In genomic region chr1:176823889-176824288, GRCm38 (mm10) we compare ENCODE assay signal across 16 mouse cellular contexts. TPM values are rescaled to one million over a fixed set of nuclear protein-coding genes. Genes with fewer than 3 reads are reported as not detected.
DNase-seq lines count a peak whose midpoint lies in the region; ATAC-seq and TF ChIP-seq lines count a peak whose summit lies in the region.
"Had no signal": no experiment of that assay in that cellular context is flagged by ENCODE, and none has a peak within 500 bp of the region (broad histone marks: within the 10 kb centered on the region; RNA-seq: fewer than 3 reads in every experiment).

No protein-coding gene starts in this region.

- no peaks in the 10 kb centered on the region for H3K27me3 ChIP-seq in heart, embryonic 10.5 days (ENCODE audit: insufficient read depth, poor library complexity, severe bottlenecking)
- H3K27me3 ChIP-seq in lung, postnatal 0 days (replicated peaks; ENCODE audit: insufficient read depth, low read length): no peaks in the 10 kb centered on the region
- H3K27me3 ChIP-seq: embryonic facial prominence, embryonic 13.5 days; hindbrain, embryonic 13.5 days; liver, embryonic 13.5 days; midbrain, embryonic 13.5 days; stomach, embryonic 15.5 days had no signal

- H3K4me3 ChIP-seq in heart, embryonic 10.5 days: no peak overlapping the region
- H3K4me3 ChIP-seq in lung, postnatal 0 days (ENCODE audit: low read depth, low read length): no peak overlapping the region
- H3K4me3 ChIP-seq: embryonic facial prominence, embryonic 13.5 days; hindbrain, embryonic 13.5 days; liver, embryonic 13.5 days; midbrain, embryonic 13.5 days; stomach, embryonic 15.5 days had no signal

- ATAC-seq in lung, postnatal 0 days: peak; percentile 23; the same call in 1 of the 2 replicates
- peak; percentile 35 for ATAC-seq in granulocyte monocyte progenitor cell, adult 5-6 weeks (replicated peaks; ENCODE audit: poor library complexity, severe bottlenecking)
- ATAC-seq in neutrophil, adult 5-6 weeks (ENCODE audit: extremely low read depth, insufficient number of reproducible peaks, low FRiP score, poor library complexity, severe bottlenecking): peak; percentile 43; the same call in 1 of the 2 replicates
- ATAC-seq: midbrain, embryonic 13.5 days had no signal

- 53% methylated on average over 8 of the region's 8 CpGs for WGBS in heart, embryonic 10.5 days
- WGBS in lung, postnatal 0 days: 62% methylated on average over 8 of the region's 8 CpGs

- H3K4me2 ChIP-seq in lung, postnatal 0 days (replicated peaks; ENCODE audit: low read depth, low read length): no peak overlapping the region
- H3K4me2 ChIP-seq: embryonic facial prominence, embryonic 13.5 days; hindbrain, embryonic 13.5 days; liver, embryonic 13.5 days; midbrain, embryonic 13.5 days; stomach, embryonic 15.5 days had no signal

- no peak overlapping the region for H3K9ac ChIP-seq in lung, postnatal 0 days (replicated peaks; ENCODE audit: low read depth)
- H3K9ac ChIP-seq: embryonic facial prominence, embryonic 13.5 days; hindbrain, embryonic 13.5 days; liver, embryonic 13.5 days; midbrain, embryonic 13.5 days; stomach, embryonic 15.5 days had no signal

- DNase-seq in heart, embryonic 10.5 days (ENCODE audit: low spot score): no peak
- DNase-seq in heart, postnatal 14 days: no peak
- DNase-seq in lung, postnatal 0 days (ENCODE audit: low spot score): peak; percentile 30
- no peak for DNase-seq in lung, postnatal 14 days
- no peak for DNase-seq in left cerebral cortex, adult 9 months (ENCODE audit: low spot score in 2 of 2)
- DNase-seq in kidney, postnatal 10 days: no peak
- DNase-seq: cerebellum, postnatal 14 days; kidney, adult 8-10 months; liver, embryonic 13.5 days; thymus, postnatal 25 days had no signal

- H3K4me1 ChIP-seq in heart, embryonic 10.5 days: peaks cover 61% of the 10 kb centered on the region
- no peaks in the 10 kb centered on the region for H3K4me1 ChIP-seq in lung, postnatal 0 days (ENCODE audit: insufficient read depth, low read depth, low read length)
- H3K4me1 ChIP-seq: embryonic facial prominence, embryonic 13.5 days; stomach, embryonic 15.5 days had no signal

- peak overlapping the region; percentile 77 for H3K27ac ChIP-seq in heart, embryonic 10.5 days
- H3K27ac ChIP-seq in lung, postnatal 0 days (ENCODE audit: low read length): no peak overlapping the region
- H3K27ac ChIP-seq: embryonic facial prominence, embryonic 13.5 days; hindbrain, embryonic 13.5 days; liver, embryonic 13.5 days; midbrain, embryonic 13.5 days; stomach, embryonic 15.5 days had no signal

- TF ChIP-seq CTCF in lung, postnatal 0 days (IDR thresholded peaks at IDR 0.05): no peak

- no peak for TF ChIP-seq EP300 in lung, postnatal 0 days (IDR thresholded peaks at IDR 0.05)

- H3K36me3 ChIP-seq in heart, embryonic 10.5 days: 0 out of 2 replicates have a peak, but pooled peaks cover 3% of the 10 kb centered on the region
- no peaks in the 10 kb centered on the region for H3K36me3 ChIP-seq in lung, postnatal 0 days (ENCODE audit: insufficient read depth, low read length)
- H3K36me3 ChIP-seq: hindbrain, embryonic 13.5 days; liver, embryonic 13.5 days; stomach, embryonic 15.5 days had no signal

- intact Hi-C loops in heart, postnatal 14 days (cut with DNase I): no loop called here

- no peaks in the 10 kb centered on the region for H3K9me3 ChIP-seq in heart, embryonic 10.5 days
- no peaks in the 10 kb centered on the region for H3K9me3 ChIP-seq in lung, postnatal 0 days (ENCODE audit: low read length)
- H3K9me3 ChIP-seq: embryonic facial prominence, embryonic 13.5 days; hindbrain, embryonic 13.5 days; liver, embryonic 13.5 days; midbrain, embryonic 13.5 days; stomach, embryonic 15.5 days had no signal

RNA-seq across cellular contexts. Expression of gene Sdccag8, which starts 9.4 kb away (rescaled TPM):
- polyA plus RNA-seq in heart, embryonic 10.5 days (2016; fragmentation: Nextera tagmentation; extraction: Ambion mirVana): 10.0 and 10.4 TPM in 2 replicates
- 1 to 10 TPM; 5.2 to 5.9 TPM for total RNA-seq in heart, postnatal 14 days (2021)
- 14.5 and 15.9 TPM in 2 replicates for polyA plus RNA-seq in lung, postnatal 0 days (2015; fragmentation: Nextera tagmentation; extraction: Ambion mirVana)
- 10.5 and 15.8 TPM in 2 replicates for total RNA-seq in granulocyte monocyte progenitor cell, adult 5-6 weeks (2014; fragmentation: Nextera tagmentation)
- 20.6 and 23.4 TPM in 2 replicates for total RNA-seq in granulocyte monocyte progenitor cell, adult 5-6 weeks (2017)
- total RNA-seq in neutrophil, adult 5-6 weeks (2017): 49.2 and 54.5 TPM in 2 replicates

RNA-seq across cellular contexts. Expression of gene Cep170, which starts 10.0 kb away (rescaled TPM):
- 24.6 and 25.1 TPM in 2 replicates for polyA plus RNA-seq in heart, embryonic 10.5 days (2016; fragmentation: Nextera tagmentation; extraction: Ambion mirVana)
- total RNA-seq in heart, postnatal 14 days (2021): 10 to 100 TPM; 26.7 to 29.4 TPM
- 12.7 and 12.8 TPM in 2 replicates for polyA plus RNA-seq in lung, postnatal 0 days (2015; fragmentation: Nextera tagmentation; extraction: Ambion mirVana)
- total RNA-seq in granulocyte monocyte progenitor cell, adult 5-6 weeks (2014; fragmentation: Nextera tagmentation): 39.6 and 41.9 TPM in 2 replicates
- 33.1 and 40.9 TPM in 2 replicates for total RNA-seq in granulocyte monocyte progenitor cell, adult 5-6 weeks (2017)
- 97.6 and 113 TPM in 2 replicates for total RNA-seq in neutrophil, adult 5-6 weeks (2017)
